Mouse (Mus musculus) kidney, postnatal 25 days (tissue): Measurements from ENCODE around the gene Uvrag.
A peak's percentile ranks its signal among the peaks of the same experiment; 100 is the strongest.

ENCODE experiments used
- DNase-seq, 2 experiments: peaks; one replicate each; pipeline ENCODE4 v3.0.0; 2021; ENCODE audit warnings: mixed read lengths in 2 of 2

Gene Uvrag

DNA sequence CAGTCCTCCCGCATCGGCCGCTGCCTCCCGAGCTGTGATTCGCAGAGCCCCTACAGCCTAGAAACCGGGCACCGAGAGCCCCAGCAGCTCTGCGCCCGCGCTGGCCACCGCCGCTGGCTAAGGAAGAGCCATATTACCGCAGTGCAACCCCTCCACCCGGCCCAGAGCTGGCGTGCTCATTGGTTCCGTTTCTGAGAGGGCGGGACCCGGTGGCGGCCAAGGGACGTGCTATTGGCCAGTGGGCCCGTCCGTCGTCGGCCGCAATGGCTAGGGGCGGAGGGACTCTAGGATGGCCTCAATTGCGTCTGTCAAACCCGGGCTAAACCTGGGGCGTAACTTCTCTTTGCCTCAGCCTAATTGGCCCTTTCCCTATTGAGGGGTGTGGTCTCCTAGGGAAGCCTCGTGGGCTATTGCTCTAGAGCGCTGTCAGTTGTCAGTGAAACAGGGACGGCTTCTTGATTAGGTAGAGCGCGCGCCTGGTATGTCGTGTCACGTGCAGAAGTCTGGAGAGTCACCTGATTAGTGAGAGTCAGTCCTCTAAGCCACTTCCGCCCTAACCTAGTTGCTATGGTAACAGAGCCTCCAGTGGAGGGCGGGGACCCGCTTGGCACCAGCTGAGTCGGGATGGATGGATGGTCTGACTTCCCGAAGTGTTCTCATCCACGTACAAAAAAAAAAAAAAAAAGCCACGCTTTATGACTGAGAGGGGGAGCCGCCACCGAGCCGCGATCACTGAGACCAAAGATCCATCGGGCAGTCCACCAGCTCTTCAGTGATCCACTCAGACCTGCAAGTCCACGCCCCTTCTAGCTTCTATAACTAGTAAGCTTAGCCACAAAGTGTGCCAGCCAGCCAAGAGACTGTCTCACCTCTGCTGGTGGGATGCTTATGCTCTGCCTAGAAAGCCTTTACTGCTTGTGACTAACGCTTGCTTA is at the start of gene Uvrag:
TSS of gene Uvrag (minus strand) at position 158 of the 935 bp plus-strand sequence.
- DNase-seq, result peak; percentile 98 to 99

GRCm38 (mm10) chr7:99189885-99190284 is 48.9 kb upstream of the Uvrag start:
- DNase-seq, result no peak

DNA sequence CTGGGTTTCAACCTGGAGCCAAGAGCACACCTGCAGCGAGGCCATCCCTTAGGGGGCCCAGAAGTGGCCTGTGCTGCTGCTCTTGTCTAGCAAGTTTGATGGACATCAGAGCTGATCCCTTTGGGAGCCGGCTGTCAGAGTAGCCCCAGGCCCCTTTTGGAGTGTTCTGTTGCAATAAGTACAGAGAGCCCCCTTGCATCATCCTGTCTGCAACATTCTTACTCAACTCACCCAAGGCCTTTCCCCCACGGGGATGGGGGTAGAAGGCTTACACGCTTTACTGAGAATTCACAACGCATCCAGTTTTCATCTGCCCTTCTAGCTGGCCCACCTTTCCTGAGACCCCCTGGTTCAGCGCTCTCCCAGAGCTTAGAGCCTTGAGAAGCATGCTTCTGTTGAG is 47.7 kb upstream of the Uvrag start:
- DNase-seq, result no peak

DNA sequence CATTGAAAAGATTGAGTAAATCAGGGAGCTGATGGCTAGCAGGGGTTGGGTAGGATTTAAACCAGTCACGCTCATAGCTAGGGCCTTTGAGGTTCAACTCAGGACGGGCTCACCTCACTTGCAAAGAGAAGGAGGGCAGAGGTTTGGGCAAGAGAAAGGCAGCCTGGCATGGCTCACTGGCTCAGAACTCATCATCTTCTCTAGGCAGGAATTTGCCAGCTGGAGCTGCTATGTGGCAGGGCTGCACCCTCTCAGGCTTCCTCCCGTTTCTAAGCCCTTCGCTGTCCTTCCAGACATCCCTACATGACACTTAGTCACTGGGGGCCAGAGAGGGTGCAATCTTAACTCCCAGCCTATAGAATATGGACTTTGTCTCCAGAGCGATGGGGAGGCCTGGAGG is 46.5 kb upstream of the Uvrag start:
- DNase-seq, result no peak

DNA sequence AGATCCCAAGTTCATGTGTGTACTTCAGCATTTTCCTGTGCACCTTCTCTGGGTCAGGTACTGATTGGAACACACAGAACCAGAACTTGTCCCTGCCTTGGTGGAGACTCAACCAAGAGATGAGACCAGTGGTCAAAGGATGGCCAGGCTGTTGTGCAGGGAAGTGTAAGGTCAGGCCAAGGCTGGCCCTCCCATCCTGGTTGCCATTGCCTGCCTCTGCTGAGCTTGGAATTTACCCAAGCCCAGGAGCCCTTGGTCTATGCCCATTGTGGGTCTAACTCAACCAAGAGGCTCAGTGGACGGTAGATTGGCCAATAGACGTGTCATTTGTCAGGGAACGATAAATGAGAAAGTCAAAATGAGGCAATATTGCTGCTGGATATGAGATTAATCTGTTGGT is 44.5 kb upstream of the Uvrag start:
- no peak for DNase-seq

- no peak for DNase-seq
These were observed 42.8 kb upstream of the Uvrag start for GRCm38 (mm10) chr7:99183751-99184150.

- DNase-seq, result peak; percentile 89 to 96
These were observed 41.7 kb upstream of the Uvrag start, which contains the start of gene Dgat2 for GRCm38 (mm10) chr7:99182432-99183172. Gene Dgat2 (minus strand): TSS chr7:99182719.

DNA sequence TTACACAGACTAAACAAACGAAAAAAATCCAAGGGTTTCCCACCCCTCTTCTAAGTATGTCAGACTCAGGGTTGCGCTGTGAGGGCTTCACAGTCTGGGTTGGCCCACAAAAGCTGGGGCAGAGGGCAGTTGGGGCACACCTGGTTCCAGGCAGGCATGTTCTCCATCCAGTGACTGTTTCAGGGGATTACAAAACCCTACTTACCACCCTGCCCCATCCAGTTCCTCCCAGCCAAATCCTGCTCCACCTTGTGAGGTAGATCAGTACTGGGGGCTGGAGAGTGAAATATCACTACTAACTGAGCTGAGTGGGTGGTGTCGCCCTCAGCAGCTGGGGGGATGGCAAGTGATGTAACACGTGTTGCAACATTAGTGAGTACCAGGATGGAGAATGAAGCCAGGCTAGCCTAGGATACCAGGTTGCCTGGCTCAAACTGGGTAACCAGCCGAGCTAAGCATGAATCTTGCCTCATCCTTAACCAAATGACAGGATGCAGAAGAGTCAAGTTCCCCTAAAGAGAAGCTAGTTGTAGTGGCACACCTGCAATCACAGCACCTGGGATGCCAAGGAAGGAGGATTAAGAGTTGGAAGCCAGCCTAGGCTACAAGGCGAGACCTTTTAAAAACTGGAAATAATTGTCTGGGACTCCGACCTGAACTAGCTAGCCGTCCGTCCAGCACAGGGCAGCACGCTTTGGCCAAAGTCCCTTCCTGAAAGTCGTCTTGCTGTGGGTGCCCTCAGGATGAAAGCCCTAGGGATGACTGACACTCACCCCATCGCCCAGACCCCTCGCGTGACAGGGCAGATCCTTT is 40.9 kb upstream of the Uvrag start:
- DNase-seq, result peak; percentile 63 to 77

GRCm38 (mm10) chr7:99180162-99180561 is 39.2 kb upstream of the Uvrag start:
- no peak for DNase-seq

- DNase-seq, result no peak
These were observed 38.3 kb upstream of the Uvrag start for GRCm38 (mm10) chr7:99179271-99179670.

DNA sequence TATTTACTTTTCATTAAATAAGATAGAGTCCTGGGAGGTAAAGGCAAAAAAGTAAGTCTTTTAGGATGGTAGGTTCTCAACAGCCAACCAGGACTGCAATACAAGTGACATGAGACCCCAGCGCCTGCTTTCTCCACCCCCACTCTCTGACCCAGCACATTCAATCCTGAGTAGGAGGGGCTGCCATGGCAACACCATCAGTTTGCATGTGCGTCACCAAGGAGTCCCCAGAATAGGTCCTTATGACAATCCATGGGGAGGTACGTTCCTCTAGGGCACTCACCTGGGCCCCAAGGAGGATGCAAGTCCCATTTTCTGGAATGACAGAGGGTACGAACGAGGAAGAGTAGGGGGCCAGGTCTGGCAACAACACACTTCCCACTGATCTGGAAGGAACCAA is 36.4 kb upstream of the Uvrag start:
- no peak for DNase-seq

DNA sequence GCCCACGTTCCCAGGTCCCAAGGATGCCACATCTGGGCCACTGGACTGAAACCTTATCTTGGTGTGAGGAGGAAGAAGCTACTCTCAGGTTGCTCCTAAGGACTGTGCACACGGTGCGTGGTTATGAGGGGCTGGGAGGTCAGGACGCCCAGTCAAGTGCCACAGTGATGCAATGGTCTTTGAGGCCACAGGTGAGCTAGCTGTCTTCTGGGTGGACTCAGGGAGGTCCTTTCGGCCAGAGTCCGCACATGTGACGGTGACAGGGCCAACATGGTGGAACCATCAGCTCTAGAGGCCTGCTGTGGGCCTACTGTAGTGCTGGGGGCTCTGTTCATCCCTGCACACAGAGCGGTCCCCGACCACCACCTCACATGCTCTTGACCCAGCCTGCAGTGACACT is 34.7 kb upstream of the Uvrag start:
- DNase-seq, result no peak

DNA sequence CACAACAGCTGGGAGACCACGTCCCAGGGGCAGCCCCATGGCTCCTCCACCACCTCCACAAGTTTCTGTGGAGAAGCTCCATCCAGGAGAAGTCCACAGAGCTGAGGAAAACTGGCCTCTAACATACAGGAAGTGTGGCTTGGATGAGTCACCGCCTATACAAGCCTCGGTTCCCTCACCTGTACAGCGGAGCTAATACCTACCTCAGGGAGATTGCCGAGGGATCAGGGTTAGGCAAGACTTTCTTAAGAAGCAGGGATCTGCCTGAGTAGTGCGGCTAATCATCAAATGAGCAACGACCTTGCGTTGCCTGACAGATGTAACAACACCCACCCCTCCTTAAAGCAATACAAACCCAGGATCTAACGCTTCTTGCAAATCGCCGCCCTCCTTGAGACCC is 34.2 kb upstream of the Uvrag start:
- no peak for DNase-seq

DNA sequence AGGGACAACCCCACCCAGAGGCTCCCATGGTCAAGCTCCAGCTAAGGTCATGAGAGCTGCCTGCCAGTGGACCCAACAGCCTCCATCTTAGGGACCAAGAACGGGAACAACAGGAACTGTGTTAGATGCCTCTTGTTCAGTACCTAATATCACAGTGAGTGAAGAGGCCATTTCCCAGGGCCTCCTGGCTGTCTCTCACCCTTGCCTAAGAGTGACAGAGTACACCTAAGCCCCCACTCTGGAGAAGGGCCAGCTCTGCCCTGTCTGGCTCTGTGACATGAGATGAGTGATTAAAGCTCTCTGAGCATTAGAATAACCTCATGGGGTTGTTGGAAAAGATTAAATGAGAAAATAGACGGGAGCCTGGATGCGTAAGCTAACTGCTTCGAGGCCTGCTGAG is 33.1 kb upstream of the Uvrag start:
- no peak for DNase-seq

DNA sequence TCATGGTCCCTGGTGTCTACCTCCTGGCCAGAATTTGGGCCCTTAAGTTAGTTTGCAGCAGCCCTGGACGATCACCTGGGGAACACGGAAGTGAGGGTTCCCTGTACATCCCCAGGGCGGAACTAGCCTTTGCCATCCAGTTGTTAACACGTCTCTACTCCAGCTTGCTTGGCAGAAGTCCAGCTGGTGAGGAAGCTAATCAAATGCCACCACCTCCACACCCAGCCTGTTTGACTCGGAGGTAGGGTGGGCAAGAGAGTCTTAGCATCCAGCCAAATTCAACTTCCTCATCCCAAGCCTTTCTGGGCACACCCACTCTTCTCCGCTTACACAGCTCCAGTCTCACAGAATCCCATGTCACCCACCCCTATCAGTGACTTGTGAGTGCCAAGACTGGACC is 32.0 kb upstream of the Uvrag start:
- peak; percentile 55 to 59 for DNase-seq

DNA sequence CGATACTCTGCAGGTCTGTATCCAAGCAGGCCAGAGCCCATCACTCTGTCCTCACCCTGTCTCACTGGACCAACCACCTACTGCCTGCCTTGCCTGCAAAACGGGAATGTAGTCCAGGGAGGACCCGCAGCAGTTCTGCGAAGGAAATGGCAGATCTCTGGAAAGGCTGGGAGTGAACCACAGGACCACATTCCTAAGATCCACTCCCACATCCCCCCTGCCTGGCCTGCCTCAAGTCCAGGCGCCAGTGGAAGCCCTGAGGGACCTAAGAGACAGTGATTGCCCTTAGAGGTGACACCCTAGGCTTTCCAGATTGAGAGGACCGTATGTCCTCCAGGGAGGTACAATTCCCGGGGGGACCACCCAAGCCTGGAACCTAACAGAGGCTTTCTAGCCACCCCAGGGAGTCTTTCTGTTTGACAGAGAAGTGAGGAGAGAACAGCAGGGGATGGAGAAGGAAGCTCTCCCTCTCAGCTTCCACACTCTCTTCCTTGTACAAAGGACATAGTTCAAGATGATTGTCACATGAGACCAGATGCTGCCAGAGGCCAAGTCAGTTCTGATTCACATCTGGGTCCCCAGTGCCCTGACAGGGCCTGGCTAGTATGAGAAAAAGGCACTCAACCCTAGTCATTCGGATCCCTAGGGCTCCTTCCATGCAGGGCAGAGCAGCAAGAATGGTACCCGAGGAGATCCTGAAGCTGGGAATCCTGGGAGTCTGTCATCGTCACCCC is 31.0 kb upstream of the Uvrag start:
- DNase-seq, result no peak

DNA sequence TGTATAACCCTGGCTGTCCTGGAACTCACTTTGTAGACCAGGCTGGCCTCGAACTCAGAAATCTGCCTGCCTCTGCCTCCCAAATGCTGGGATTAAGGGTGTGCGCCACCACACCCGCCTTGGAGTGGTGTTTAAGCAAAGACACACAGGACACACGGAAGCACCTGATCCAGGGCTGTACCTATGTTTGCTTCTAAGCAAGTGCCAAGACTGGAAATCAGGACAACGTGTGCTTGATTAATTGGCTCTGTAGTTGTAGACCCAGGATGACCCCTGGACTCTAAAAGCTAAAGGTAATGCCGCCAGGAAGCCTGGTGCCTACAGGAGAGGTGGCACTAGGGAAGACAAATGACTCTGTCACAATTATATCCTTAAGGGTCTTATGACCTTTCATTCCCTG is 29.6 kb upstream of the Uvrag start:
- peak in 1 of 2 experiments; percentile 45 for DNase-seq

- no peak for DNase-seq
These were observed 28.9 kb upstream of the Uvrag start for GRCm38 (mm10) chr7:99169717-99170403.

- DNase-seq, result no peak
These were observed 27.8 kb upstream of the Uvrag start for GRCm38 (mm10) chr7:99168756-99169155.

- DNase-seq, result peak; percentile 82 to 96
These were observed 27.0 kb upstream of the Uvrag start for GRCm38 (mm10) chr7:99167939-99168338.

DNA sequence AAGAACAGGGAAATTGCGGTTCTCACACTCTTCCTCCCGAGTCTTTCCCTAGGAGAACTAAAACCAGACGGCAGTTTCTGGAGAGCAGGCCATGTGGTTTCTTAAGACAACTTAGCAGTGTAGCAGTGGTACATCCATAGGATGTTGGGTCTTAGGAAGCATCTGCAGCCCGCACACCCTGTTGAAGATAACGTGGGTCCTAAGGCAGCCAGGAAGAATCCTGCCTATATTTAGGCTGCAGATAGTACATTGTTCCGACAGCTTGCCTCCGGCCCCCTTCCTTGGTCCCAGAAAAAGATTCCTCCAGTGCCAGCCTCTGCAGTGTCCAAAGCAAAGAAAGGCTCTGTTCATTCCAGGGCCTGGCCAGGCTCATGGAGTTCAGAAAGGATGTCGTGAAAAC is 25.2 kb upstream of the Uvrag start:
- no peak for DNase-seq
